Mouse (Mus musculus): ENCODE measurements around the gene Adora2b. TPM values are rescaled to one million over a fixed set of nuclear protein-coding genes. Genes with fewer than 3 reads are reported as not detected.
"Not testable (repeated sequence)": the region's sequence is repeated elsewhere in the genome, so short reads cannot be mapped to it uniquely, and the experiment has no call there.

Adora2b gene
- total RNA-seq, 2 experiments from 2014 or later, result 8.6 to 9.0 TPM

DNA sequence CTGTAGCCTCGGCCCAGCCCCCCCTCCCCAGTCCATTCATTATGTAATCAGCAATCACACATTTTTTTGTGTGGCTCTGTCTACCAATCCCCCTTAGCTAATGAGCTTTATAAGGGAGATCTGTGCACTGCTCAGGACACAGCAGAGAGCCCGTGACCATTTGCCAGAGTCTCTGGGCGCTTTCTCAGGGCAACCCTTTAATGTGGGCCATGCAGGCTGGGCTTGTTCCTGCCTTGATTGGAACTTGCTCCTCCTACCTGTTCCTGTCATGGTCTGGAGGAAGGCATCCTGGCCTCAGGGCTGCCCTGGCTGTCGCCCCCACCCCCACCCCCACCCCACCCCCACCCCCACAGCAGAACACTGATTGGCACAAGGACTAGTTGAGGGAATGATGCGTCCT is 10.4 kb downstream of the Adora2b start:
- no peak for DNase-seq (ENCODE audit: low spot score in 2 of 2)

DNA sequence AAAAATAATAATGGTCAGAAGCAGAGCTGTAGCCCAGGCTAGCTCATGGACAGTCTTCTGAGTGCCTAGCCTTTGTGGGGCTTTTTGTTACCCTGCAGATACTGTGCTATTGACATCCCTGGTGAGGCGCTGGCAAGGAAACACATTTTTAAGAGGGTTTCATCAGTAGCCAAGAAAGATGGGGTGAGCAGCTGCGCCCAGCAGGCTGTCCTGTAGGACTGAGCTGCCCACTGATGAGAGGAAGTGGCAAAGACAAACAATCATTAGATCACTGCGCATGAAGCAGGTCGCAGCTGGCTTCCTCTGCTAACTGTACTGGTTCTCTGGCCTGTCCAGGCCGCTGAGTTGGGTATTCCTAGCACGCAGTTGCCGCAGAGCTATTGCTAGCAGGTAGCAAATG is 14.8 kb downstream of the Adora2b start:
- DNase-seq (ENCODE audit: low spot score in 2 of 2), result peak in 1 of 2 experiments; percentile 33

DNA sequence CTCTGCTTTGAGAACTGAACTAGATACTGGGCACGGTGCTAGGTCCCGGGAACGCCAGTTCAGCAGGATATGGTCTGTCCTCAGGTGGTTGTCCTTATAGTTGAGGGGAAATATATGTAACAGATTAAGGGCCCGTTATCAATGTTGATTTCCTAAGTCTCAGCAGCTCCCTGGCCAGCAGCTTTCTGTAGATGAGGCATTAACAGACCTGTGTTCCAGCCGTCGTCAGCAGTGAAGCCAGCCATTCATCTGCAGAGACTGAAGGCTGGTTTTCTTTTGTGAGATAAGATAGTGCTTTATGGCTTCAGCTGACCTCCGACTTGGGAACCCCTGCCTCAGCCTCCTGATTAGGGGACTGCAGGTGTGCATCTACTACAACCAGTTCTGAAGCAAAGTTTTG is 15.2 kb downstream of the Adora2b start:
- no peak for DNase-seq (ENCODE audit: low spot score in 2 of 2)

DNA sequence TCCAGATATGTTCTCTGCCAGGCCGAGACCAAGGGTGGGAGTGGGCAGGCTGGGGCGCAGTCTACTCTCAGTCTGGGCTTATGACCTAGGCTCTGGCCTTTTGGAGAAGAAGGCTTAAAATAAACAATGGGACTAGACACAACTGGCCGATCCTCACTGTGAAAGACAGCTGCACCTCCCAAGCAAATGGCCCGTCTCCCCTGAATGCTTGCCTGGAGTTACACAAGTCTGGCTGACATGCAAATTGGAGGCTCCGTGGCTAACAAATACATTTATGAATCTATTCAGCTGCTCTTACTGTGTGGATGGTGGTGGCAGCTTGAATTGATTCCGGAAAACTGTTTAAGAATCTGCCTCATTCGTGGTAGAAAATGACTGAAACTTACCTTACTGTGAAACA is 16.9 kb downstream of the Adora2b start:
- no peak for DNase-seq (ENCODE audit: low spot score in 2 of 2)

DNA sequence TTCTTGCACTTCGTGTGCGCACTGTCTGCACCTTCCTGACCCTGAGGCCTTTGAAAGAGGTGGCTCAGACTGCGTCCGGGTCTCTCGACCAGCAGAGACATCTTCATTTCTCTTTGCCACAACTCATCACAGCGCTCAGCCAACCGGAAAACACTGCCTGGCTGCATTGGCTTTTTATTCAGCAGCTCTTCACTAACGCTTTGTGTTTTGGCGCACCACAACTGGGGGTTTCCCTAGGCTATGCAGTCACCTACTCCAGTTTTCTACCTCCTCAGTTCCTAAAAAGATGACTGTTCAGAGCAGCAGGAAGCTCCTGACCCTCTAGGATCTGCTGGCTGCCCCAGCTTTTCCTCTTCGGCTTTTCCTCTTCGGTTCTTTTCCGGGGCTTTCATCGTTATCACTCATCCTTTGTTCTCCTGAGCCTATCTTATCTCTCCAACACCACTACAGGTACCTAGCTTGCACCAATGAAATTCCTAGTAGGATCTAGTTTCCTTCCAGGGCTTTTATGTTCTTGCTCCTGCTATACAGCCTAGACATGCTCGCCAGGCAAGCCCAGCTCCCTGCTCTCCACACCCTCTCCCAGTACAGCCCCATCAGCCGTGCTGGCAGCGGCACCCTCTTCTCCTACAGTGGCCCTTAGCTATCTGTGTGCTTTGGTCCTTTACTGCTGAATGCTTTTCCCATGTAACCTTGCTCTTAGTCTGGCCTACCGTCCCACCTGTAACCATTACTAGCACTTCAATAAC is 17.9 kb downstream of the Adora2b start:
- DNase-seq (ENCODE audit: low spot score in 2 of 2), result no peak

DNA sequence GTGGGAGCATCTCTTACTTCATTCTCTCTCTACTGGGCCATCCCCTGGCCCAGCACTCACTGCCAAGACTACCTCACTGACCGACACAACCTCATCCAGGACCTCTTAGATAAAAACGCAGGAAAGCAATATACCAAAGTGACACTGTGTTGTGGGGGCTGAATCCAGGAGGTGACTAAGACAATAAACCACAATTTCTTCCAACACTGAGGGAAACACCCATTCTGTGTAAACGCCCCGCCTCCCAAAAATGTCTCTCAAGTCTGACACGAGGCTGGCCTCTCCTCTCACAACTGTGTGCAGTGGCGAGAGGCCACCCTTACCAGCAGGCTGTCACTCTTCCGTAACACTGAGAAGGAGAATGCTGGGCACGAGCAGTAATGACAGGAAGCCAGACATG is 19.6 kb downstream of the Adora2b start:
- no peak for DNase-seq (ENCODE audit: low spot score in 2 of 2)

DNA sequence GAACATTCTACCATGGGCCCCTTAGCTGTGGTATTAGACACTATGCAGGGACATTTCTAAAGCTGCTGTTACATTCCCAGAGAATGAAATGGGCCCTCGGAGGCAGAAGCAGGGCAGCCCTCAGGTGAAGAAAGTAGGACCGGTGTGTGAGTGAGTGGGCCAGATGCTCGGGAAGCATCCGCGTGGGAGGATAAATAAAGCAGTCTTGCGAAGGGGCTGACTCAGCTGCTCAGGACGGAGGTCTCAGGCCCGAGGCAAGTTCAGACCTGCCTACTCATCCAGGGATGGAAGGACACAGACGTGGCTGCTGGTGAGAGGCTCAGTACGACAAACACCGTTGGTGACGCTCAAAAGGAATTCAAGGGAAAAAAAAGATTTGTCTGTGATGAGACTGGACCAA is 20.3 kb downstream of the Adora2b start:
- no peak for DNase-seq (ENCODE audit: low spot score in 2 of 2)

DNA sequence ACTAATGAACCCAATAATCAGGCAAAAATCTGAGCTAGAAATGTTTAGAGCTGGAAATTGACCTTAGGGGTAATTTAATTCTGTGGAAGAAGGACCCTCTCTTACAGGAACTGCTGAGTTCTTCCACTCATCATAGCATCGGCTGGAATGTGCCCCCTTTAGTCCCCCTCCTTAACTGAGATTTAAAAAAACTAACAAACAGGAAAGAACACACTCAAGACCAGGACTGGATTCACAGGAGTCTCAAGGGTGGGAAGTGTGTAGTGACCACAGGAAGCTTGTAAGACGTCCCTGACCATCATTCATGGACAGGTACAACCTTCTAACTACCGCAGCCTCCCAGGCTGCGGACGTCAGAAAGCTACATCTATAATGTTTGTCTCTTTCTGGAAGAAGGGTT is 22.1 kb downstream of the Adora2b start:
- no peak for DNase-seq (ENCODE audit: low spot score in 2 of 2)

DNA sequence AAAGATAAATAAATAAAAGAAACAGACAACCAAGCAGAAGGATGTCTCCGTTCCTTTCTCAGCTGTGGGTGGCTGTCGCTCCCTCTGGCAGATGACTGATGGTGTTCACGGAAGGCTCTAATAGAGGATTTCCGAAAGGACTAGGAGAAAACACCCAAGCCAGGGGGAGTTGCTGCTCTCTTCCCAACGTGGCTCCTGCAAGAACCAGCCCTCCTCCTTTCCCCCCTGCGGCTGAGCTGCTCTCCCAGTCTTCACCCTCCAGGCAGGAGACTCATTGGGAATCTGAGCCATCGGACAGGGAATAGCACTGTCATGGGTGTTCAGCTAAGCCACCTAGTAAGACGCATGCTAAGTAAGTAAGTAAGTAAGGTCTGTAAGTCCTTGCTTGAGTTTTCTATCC is 28.3 kb downstream of the Adora2b start:
- no peak for DNase-seq (ENCODE audit: low spot score in 2 of 2)

DNA sequence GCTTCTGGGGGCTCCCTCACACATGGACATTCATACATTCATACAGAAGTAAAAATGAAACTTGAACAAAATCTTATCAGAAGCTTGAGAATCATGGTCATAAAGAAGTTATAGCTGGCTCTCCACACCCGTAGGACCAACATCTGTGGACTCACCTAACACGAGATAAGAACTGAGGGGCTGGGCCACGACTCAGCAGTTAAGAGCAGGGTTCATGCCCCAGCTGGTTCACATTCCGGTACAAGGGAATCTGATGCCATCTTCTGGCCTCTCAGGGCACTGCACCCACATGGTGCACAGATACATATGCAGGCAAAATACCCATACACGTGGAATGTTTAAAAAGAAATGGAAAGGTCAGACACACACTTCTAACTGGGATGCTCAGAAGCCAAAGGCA is 29.2 kb downstream of the Adora2b start:
- peak; percentile 82 to 85 for DNase-seq (ENCODE audit: low spot score in 2 of 2)

DNA sequence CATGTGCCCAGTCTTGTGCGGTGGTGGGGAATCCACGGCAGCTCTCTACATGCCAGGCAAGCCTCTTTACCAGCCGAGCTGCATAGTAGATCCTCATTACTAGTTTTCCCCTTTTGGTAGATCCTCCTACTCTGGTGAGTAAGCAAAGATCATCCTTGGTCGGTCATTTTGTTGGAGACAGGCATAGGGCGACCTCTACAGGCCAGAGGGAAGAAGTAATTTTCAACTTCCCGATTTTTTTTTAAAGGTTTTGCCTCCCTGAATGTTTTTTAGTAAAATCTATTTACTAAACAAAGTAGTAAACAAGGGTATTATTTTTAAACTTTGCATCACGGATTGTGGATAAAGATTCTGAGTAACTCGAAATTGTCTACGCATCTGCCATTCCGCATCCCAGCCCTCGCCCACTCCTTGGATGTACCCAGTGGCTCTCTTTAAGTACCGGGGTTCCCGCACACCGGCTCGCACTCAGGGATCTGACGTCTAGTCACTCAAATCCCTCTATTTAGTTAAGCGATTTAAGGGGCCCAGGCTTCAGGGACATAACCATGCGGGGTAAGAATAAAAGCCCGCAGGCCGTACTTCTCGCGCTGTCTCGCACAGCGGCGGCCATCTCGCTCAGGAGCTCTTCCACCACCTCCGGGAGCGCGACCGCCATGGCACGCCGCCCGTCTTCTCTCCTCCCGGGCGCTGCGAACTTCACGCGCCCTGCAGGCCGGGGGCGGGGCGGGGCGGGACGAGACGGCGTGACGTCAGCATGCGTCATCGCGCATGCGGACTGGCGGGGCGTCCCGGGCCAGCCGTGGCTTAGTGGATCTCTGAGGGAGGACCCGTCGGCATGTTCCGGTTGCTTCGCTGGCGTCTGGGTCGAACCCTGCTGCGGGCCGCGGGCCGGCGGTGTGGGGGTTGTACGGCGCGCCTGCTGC is 32.2 kb downstream of the Adora2b start, which contains the start of the genes Zswim7 and Ttc19:
Gene Zswim7, minus strand, starts transcription at position 701 of the 926 bp plus-strand sequence.
Gene Ttc19, plus strand, starts transcription at position 799 of the 926 bp plus-strand sequence.
- peak; percentile 90 to 95 for DNase-seq (ENCODE audit: low spot score in 2 of 2)

DNA sequence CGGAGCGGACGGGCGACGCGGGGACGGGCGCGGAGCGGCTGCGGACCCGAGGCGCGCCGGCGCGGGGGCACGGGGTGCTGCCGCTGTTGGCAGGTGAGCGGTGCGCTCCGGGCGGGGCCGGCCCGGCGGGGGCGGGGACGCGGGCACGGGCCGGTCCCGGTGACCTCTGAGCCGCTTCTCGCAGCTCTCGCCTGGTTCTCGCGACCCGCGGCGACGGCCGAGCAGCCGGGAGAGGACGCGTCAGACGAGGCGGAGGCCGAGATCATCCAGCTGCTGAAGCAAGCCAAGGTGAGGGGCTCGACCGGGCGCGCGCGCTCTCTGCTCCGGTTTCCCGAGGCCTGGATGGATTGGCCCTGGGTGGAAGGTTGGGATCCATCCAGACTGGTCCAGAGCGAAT is 32.8 kb downstream of the Adora2b start:
- peak in 1 of 2 experiments; percentile 62 for DNase-seq (ENCODE audit: low spot score in 2 of 2)

DNA sequence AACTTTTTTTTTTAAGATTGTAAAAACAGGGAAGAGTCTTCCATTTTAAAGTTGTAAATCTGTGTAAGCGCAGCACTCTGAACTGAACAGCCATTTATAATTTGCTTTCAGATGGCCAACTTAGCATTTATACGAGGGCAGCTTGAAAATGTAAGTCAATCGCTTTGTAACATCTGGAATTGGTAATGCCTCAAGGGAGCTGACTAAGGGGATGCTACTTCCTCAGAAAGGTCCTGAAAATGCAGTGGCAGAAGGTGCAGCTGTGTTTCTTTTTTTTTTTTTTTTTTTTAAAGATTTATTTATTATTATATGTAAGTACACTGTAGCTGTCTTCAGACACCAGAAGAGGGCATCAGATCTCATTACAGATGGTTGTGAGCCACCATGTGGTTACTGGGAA is 35.2 kb downstream of the Adora2b start:
- DNase-seq (ENCODE audit: low spot score in 2 of 2), result not testable (repeated sequence)

DNA sequence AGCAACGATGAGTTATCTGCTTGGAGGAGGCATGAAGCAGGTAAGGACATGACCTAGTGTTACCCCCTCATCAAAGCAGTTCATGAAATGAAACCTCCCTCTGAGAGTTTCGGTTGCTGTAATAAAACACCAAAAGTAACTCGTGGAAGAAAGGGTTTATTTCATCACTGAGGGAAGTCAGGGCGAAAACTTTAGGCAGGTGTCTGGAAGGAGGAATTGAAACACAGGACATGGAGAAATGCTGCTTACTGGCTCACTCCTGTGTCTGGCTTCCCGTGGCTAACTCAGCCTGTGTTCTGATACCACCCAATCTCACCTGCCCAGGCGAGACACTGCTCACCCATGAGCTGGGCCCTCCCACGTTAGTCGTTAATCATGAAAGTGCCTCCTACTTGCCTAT is 36.2 kb downstream of the Adora2b start:
- no peak for DNase-seq (ENCODE audit: low spot score in 2 of 2)

DNA sequence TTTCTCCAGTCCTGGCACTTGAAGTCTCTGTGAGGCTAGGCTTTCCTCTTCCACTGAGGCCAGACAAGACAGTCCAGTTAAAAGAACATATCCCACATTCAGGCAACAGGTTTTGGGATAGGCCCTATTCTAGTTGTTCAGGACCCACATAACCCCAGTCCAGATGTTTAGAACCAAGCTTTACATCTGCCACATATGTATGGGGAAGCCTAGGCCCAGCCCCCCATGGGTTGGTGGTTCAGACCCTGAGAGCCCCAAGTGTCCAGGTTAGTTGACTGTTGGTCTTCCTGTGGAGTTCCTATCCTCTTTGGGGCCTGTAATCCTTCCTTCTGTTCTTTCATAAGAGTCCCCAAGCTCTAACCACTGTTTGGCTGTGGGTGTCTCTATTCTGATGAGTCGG is 38.9 kb downstream of the Adora2b start:
- DNase-seq (ENCODE audit: low spot score in 2 of 2), result no peak

DNA sequence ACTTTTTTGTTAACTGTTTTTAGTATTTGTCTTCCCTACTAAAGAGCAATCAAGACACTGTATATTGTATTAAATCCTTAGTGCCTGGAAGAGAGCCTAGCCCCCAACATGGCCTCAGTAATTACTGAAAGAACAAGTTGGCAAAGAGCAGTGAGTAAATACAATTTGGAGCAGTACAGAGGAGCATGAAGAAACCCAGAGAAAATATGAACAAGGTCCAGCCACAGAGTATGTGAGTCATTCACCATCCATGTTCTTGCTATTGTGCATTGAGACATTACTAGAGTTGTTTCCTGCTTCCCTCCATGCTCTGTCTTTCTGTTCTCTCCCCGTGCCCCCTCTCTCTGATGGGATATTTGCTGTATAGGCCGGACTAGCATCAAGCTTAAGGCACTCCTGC is 45.3 kb downstream of the Adora2b start:
- no peak for DNase-seq (ENCODE audit: low spot score in 2 of 2)

DNA sequence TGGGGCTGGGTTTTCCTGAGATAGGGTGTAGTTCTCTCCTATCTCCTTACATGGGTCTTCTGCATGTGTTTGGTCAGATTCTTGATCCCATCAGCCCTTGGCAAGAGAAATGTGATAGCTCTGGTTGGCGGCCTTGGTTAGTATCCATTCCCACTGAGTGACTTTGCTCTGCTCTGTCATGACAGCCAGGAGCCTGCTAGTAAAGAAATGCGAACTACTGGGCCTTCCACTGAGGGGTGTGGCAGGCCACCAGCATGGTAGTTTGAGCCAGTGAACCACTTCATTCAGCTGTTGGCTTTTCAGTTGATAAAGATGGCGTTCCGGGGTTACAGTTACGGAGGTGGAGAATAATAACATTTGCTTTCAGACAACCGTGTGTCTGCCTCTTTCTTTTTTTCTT is 50.1 kb downstream of the Adora2b start:
- DNase-seq (ENCODE audit: low spot score in 2 of 2), result no peak

DNA sequence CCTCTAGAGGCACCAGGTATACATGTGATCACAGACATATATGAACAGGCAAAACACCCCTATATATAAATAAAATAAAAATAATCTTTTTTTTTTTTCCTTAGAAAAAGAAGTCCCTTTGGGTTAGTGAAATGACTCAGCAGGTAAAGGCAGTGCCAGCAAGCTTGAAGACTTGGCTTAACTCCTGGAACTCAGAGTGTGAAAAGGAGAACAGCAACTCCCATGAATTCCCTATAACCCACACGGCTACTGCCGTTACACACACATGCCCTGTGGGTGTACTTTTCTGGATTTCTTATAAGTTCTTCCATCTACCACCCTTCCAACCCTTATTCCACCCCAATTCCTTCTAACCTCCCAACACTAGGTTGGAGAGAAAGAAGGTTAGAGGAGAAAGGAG is 57.1 kb downstream of the Adora2b start:
- DNase-seq (ENCODE audit: low spot score in 2 of 2), result no peak

DNA sequence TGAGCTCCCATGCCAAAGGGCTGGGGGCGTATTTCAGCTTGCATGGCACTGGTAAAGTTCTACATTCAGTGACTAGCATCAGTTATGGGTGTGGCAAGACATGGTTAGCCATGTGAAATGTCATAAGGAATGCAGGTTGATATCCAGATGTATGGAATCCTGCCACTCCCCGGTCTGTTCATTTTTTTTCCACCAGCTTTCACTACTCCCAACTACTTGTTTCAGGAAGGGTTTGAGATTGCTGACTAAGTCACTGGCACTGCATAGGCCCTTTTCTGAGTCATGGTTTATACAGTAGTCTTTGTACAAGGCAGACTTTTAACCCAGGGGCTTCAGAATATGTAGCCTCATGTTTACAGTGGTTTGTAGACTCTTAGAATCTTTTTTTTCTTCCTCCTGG is 60.5 kb downstream of the Adora2b start:
- no peak for DNase-seq (ENCODE audit: low spot score in 2 of 2)

DNA sequence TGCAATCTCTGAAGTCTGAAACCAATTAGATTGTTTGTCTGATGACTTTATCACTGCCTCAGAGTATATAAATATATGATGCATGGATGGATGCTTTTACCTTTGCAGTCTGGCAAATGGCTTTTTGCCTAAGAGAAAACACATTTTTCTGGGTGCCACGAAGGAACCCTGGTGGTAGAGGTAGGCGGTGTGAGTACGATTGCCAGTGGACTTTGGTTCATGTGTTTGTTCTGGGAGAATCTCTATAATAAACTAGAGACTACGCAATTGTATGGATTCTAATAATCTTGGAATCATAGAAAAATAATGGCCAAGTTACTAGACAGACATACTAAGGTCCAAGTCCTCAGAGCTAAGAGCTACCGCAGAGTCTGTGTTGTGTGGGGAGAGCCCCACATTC is 66.2 kb downstream of the Adora2b start:
- DNase-seq (ENCODE audit: low spot score in 2 of 2), result no peak

Data from layer of hippocampus, postnatal 10 days (tissue).